Mouse (Mus musculus) small intestine, adult 2 months (tissue): ENCODE measurements at regions not wholly inside any gene's neighbourhood (a gene's known extent, or its start where the extent isn't known, plus 50 kb on each side); places are given as distances from the start of the nearest gene placed in this dataset.

Source experiments
- CTCF ChIP-seq: fragments of 200-500 bp; IDR thresholded peaks from 2 replicates; pipeline ENCODE4 v1.5.1; 2012; ENCODE audit warnings: low read depth, mild to moderate bottlenecking, control low read depth, inconsistent platforms, low read length, moderate library complexity, mixed read lengths; ENCODE audit not compliant: insufficient replicate concordance, insufficient read length; ENCODE audit errors: extremely low read depth
- POLR2A ChIP-seq: fragments of 200-500 bp; IDR thresholded peaks from 2 replicates; pipeline ENCODE4 v1.6.1; 2012; ENCODE audit warnings: low read depth, mild to moderate bottlenecking, control low read depth, inconsistent platforms, low read length, moderate library complexity

DNA sequence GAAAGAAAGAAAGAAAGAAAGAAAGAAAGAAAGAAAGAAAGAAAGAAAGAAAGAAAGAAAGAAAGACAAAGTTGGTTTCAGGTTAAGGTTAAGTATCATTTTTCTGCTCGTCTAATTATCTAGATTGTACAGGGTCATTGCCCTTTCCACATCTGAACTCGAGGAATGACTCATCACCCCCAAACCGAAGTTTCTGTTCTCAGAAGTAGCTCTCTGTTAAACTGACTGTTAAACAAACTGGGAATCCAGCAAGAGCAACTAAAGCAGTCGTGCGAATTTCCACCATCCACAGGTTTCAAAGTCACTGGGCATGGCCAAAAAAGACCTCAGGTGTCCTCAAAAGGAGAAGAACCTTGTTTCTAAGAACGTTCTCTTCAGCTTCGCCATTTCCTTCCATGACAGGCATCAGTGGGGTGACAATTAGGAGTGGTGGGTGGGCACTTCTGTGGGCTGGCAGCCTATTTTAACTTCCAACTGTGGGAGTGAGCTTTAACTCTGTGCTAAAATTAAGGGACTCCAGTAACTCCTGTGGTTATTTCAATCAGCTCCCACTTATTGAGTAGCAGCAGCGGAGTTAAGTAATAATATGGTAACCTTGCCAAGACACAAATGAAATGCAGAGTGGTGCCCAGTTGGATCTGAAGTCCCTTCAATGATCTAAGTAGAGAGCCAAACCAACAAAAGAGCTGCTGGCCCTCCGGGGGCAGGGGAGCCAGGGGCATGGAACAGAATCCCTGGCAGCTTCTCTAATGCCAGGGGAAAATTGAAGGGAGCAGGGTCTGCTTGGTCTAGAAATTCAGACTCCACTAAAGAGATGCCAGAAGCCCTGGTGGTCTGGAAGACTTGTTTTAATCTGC lies 470.5 kb upstream of the Smim15 start:
- TF ChIP-seq POLR2A, result no peak
- TF ChIP-seq CTCF, result no peak
